Mouse (Mus musculus) neural tube, embryonic 13.5 days (tissue): ENCODE measurements at regions not wholly inside any gene's neighbourhood (a gene's known extent, or its start where the extent isn't known, plus 50 kb on each side); places are given as distances from the start of the nearest gene placed in this dataset.

ENCODE experiments used
- ATAC-seq: fragments of 200-750 bp; cut with Nextera tagmentation; 2 replicates; pipeline ENCODE4 v1.8.0; 2017; ENCODE audit warnings: low read depth, mild to moderate bottlenecking, moderate TSS enrichment, moderate library complexity
- H3K27ac ChIP-seq: fragments of 300-500 bp; sonication (generic); replicated peaks from 2 replicates; pipeline ENCODE4 v1.5.1; 2015; ENCODE audit warnings: moderate library complexity, mild to moderate bottlenecking, inconsistent platforms
- H3K27me3 ChIP-seq: fragments of 300-500 bp; sonication (generic); 2 replicates; pipeline ENCODE4 v1.6.1; 2015; ENCODE audit warnings: mild to moderate bottlenecking, inconsistent platforms
- H3K36me3 ChIP-seq: fragments of 300-500 bp; sonication (generic); 2 replicates; pipeline ENCODE4 v1.6.1; 2015; ENCODE audit warnings: mild to moderate bottlenecking, inconsistent platforms
- H3K4me1 ChIP-seq: fragments of 300-500 bp; sonication (generic); replicated peaks from 2 replicates; pipeline ENCODE4 v1.6.1; 2015; ENCODE audit warnings: inconsistent platforms
- H3K4me2 ChIP-seq: fragments of 300-500 bp; sonication (generic); 2 replicates; pipeline ENCODE4 v1.6.1; 2015; ENCODE audit warnings: inconsistent platforms, mild to moderate bottlenecking, moderate library complexity
- H3K4me3 ChIP-seq: fragments of 300-500 bp; sonication (generic); 2 replicates; pipeline ENCODE4 v1.5.1; 2015; ENCODE audit warnings: mild to moderate bottlenecking, inconsistent platforms
- H3K9ac ChIP-seq: fragments of 300-500 bp; sonication (generic); 2 replicates; pipeline ENCODE4 v1.6.1; 2015; ENCODE audit warnings: moderate library complexity, mild to moderate bottlenecking, inconsistent platforms
- H3K9me3 ChIP-seq: fragments of 300-500 bp; sonication (generic); 2 replicates; pipeline ENCODE4 v1.6.1; 2016; ENCODE audit warnings: inconsistent platforms
- WGBS: fragments of 180-500 bp; shearing (Covaris S2); methylation state at CpG from one replicate; pipeline ENCODE4 v1.1.7; 2015; 5-methylcytosine and 5-hydroxymethylcytosine counted together

- Histone ChIP-seq H3K4me3 (no peak overlapping the region), H3K36me3 (no peaks in the 10 kb centered on the region), H3K4me2 (no peak overlapping the region), H3K9ac (no peak overlapping the region), H3K9me3 (no peaks in the 10 kb centered on the region), H3K27ac (no peak overlapping the region), H3K4me1 (no peaks in the 10 kb centered on the region), H3K27me3 (no peaks in the 10 kb centered on the region)
- ATAC-seq = peak; percentile 63
- WGBS = 58% methylated on average over 2 of the region's 2 CpGs
These were observed 1059.4 kb upstream of the Gm10800 start for GRCm38 (mm10) chr2:99726501-99726900.

- H3K4me2 ChIP-seq = no peak overlapping the region
- no peak overlapping the region for H3K9ac ChIP-seq
- no peaks in the 10 kb centered on the region for H3K4me1 ChIP-seq
- H3K4me3 ChIP-seq = no peak overlapping the region
- no peaks in the 10 kb centered on the region for H3K36me3 ChIP-seq
- ATAC-seq = no peak
- no peak overlapping the region for H3K27ac ChIP-seq
- no peaks in the 10 kb centered on the region for H3K9me3 ChIP-seq
- WGBS = 65% methylated on average over 8 of the region's 8 CpGs
- H3K27me3 ChIP-seq = no peaks in the 10 kb centered on the region
These were observed 1035.3 kb upstream of the Gm10800 start for GRCm38 (mm10) chr2:99702171-99702981.

DNA sequence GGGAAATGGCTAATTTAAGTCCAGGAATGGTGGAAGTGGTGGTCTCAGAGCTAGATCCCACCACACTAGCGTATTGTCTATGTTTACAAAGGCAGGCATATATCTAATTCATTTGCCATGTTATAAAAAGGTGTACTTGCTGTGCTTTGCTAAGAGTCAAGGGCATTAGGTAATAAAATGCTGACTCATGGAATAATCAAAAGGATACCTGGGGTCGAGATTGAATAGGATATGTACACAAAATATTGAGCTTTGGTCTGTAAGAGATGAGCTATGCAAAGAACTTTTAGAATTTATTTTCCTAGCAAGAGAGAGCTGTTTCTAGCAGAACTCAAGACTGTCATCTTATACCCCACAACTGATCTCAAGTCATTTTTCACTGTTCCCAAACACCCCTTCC, 1025.6 kb upstream of the Gm10800 start:
- Histone ChIP-seq H3K36me3 (no peaks in the 10 kb centered on the region), H3K4me3 (no peak overlapping the region), H3K9me3 (no peaks in the 10 kb centered on the region), H3K4me2 (no peak overlapping the region), H3K27me3 (no peaks in the 10 kb centered on the region), H3K9ac (no peak overlapping the region), H3K4me1 (no peaks in the 10 kb centered on the region), H3K27ac (no peak overlapping the region)
- no peak for ATAC-seq
- WGBS = 74% methylated on average over 2 of the region's 2 CpGs
